Mouse (Mus musculus) C2C12 (cell line): ENCODE measurements around the gene Sec24d. TPM values are rescaled to one million over a fixed set of nuclear protein-coding genes. Genes with fewer than 3 reads are reported as not detected.

Experiments used
- H3K27me3 ChIP-seq: one replicate; pipeline ENCODE4 v1.6.1; 2011; ENCODE audit not compliant: control insufficient read depth, insufficient read depth, insufficient read length
- H3K36me3 ChIP-seq: one replicate; pipeline ENCODE4 v1.6.1; 2011; ENCODE audit not compliant: control insufficient read depth, insufficient read depth
- H3K4me3 ChIP-seq: one replicate; pipeline ENCODE4 v1.5.1; 2011; ENCODE audit warnings: mild to moderate bottlenecking, control low read depth; ENCODE audit not compliant: poor library complexity, insufficient read depth, severe bottlenecking
- H3K79me2 ChIP-seq: one replicate; pipeline ENCODE4 v1.6.1; 2011; ENCODE audit not compliant: control insufficient read depth, insufficient read depth
- H3K79me3 ChIP-seq: one replicate; pipeline ENCODE4 v1.6.1; 2011; ENCODE audit warnings: low read depth, control low read depth
- H3ac ChIP-seq: one replicate; pipeline ENCODE3; 2011; ENCODE audit warnings: low read depth; ENCODE audit not compliant: control insufficient read depth, insufficient read length
- CEBPB ChIP-seq: IDR thresholded peaks from one replicate; pipeline ENCODE4 v1.6.1; 2011; ENCODE audit warnings: low read depth, mild to moderate bottlenecking, control low read depth, moderate library complexity
- CTCF ChIP-seq: IDR thresholded peaks from one replicate; pipeline ENCODE4 v1.5.1; 2011; ENCODE audit not compliant: control insufficient read depth, insufficient read depth, insufficient read length
- FOSL1 ChIP-seq: IDR thresholded peaks from one replicate; pipeline ENCODE4 v1.8.0; 2011; ENCODE audit warnings: mild to moderate bottlenecking, low read length; ENCODE audit not compliant: poor library complexity, insufficient read depth, severe bottlenecking
- MAX ChIP-seq: IDR thresholded peaks from one replicate; pipeline ENCODE4 v1.6.1; 2011; ENCODE audit warnings: mild to moderate bottlenecking, control low read depth
- MYOD1 ChIP-seq: IDR thresholded peaks from one replicate; pipeline ENCODE4 v1.6.1; 2011; ENCODE audit warnings: low read depth; ENCODE audit not compliant: control insufficient read depth, insufficient read length
- MYOG ChIP-seq: IDR thresholded peaks from one replicate; pipeline ENCODE4 v1.6.1; 2011; ENCODE audit not compliant: control insufficient read depth, insufficient read length; ENCODE audit errors: extremely low read depth
- USF1 ChIP-seq: IDR thresholded peaks from one replicate; pipeline ENCODE4 v1.6.1; 2011; ENCODE audit warnings: low read depth, mild to moderate bottlenecking, control low read depth, moderate library complexity
- polyA plus RNA-seq: library from polyadenylated mRNA; unstranded; fragments of >200 nt; fragmentation: generic; extraction: Trizol; gene quantifications from one replicate; pipeline ENCODE4 v1.2.1, GENCODE M21; 2012; ENCODE audit warnings: missing spikeins

The Sec24d gene
- polyA plus RNA-seq, 1 experiment = 69.0 TPM

DNA sequence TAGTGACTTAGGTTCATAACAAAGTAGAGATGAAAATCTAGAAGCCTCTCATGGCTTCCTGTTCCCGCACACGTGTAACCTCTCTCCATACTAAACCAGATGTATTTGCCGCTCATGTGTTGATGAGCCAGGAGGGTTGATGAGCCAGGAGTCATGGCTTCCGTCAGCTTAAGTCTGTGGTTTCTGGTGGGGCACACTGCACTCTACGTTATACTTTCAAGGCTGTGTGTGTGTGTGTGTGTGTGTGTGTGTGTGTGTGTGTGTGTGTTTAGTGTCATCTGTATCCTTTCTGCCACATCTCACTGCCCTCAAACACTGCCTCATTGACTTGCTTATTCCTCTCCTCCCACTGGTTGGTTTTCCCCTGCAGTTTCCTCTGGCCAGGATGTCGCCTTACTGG is 48.8 kb downstream of the Sec24d start:
- Histone ChIP-seq H3K27me3 (no peaks in the 10 kb centered on the region), H3K79me3 (no peaks in the 10 kb centered on the region)

DNA sequence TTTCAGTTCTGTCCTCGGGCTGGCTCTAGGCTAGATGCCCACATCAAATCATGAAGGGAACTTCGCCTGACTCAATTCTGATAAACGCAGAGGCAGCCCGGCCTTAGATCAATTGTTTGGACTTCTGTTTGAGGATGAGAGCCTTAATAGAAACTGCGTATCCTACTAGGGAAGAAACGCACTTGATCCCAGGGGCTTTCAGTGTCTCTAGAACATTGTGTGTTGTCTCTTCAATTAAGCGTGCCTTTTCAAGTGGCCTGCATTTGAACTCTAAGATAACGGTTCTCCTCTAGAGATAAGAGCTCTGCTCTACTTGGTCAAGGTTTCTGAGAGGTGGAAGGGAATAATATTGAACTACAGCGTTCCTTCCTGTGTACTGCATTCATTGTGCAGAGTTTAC is 49.8 kb downstream of the Sec24d start:
- Histone ChIP-seq H3ac (no peak overlapping the region), H3K36me3 (peaks cover 31% of the 10 kb centered on the region), H3K4me3 (no peak overlapping the region), H3K27me3 (no peaks in the 10 kb centered on the region), H3K79me2 (no peaks in the 10 kb centered on the region), H3K79me3 (no peaks in the 10 kb centered on the region)
- TF ChIP-seq MYOD1 (no peak), MAX (no peak), CEBPB (no peak), FOSL1 (no peak), CTCF (no peak), USF1 (no peak), MYOG (no peak)

More for the DNA sequence above, 48.8 kb downstream of the Sec24d start:
- H3ac ChIP-seq = no peak overlapping the region
- peaks cover 37% of the 10 kb centered on the region for H3K36me3 ChIP-seq
- H3K4me3 ChIP-seq = no peak overlapping the region
- TF ChIP-seq USF1 = no peak
- no peak for TF ChIP-seq CEBPB
- no peak for TF ChIP-seq MYOG
- TF ChIP-seq FOSL1 = no peak
- no peak for TF ChIP-seq MYOD1
- no peak for TF ChIP-seq MAX
- no peak for TF ChIP-seq CTCF
- no peaks in the 10 kb centered on the region for H3K79me2 ChIP-seq

DNA sequence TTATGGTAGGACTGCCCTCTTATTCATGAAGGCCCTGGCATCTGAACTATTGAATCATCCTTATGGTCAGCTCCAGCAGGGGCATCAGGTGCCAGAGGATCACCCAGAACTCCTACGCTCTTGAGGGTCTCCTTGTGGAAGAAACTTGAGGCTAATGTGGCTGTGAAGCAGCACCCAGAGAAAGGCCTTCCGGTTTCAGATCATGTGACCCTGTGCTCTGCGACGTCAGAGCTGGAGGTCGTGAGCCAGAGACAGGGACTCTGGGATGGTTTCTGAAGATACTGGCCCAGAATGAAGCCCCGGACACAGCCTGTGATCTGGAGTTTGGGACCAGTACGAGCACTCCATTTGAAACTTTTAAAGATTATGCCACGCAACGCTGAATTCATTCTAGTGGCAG is 53.1 kb downstream of the Sec24d start:
- Histone ChIP-seq H3K79me3 (no peaks in the 10 kb centered on the region), H3ac (no peak overlapping the region), H3K4me3 (no peak overlapping the region), H3K36me3 (peaks cover 46% of the 10 kb centered on the region), H3K79me2 (peaks cover 7% of the 10 kb centered on the region), H3K27me3 (no peaks in the 10 kb centered on the region)
- TF ChIP-seq CTCF (no peak), CEBPB (no peak), MYOG (no peak), USF1 (no peak), MYOD1 (no peak), FOSL1 (no peak), MAX (no peak)

DNA sequence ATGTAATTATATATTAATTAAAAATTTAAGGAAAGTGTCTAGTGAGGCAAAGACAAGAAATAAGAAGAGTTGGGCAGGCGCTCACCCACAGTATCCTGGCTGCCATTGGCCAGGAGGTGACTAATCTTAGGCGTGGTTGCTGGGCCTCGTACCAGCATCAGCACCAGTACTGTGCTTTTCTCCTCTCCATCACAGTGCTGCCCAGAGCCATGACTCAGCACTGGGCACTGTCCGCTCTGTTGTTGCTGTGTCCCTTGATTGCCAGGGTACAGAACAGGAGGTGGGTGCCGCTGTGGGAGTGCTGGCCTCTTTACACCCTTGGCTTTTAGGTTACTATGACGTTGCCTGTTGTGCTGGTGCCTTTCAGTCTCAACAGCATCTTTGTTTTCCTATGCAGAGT is 54.4 kb downstream of the Sec24d start:
- TF ChIP-seq CEBPB = no peak
- no peak for TF ChIP-seq CTCF
- no peak for TF ChIP-seq MYOD1
- no peak for TF ChIP-seq MYOG
- no peak for TF ChIP-seq FOSL1
- TF ChIP-seq MAX = no peak
- TF ChIP-seq USF1 = no peak

DNA sequence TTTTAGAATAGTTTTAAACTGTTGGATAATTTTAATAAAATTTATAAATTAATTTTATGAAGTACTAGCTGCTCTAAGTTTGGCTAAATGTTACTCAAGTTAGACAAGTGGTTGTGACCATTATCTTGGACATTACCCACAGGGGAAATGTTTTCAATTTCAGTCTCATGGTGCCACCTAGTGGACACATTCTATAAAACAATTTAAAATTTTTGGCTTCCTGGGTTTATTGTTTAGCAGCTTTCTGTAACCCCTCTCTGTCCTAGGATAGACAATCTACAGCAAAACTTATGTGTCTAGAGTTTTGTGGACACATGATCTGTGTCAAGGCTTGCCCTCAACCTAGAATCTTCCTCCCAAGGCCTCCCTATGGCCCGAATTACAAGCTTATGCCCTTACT is 54.9 kb downstream of the Sec24d start:
- Histone ChIP-seq H3K36me3 (peaks cover 43% of the 10 kb centered on the region), H3K4me3 (no peak overlapping the region), H3K79me3 (no peaks in the 10 kb centered on the region)

More for the DNA sequence above, 54.4 kb downstream of the Sec24d start:
- H3K4me3 ChIP-seq = no peak overlapping the region
- H3K79me3 ChIP-seq = no peaks in the 10 kb centered on the region
- peaks cover 7% of the 10 kb centered on the region for H3K79me2 ChIP-seq
- peak overlapping the region; percentile 12 for H3ac ChIP-seq
- no peaks in the 10 kb centered on the region for H3K27me3 ChIP-seq
- H3K36me3 ChIP-seq = peaks cover 40% of the 10 kb centered on the region

DNA sequence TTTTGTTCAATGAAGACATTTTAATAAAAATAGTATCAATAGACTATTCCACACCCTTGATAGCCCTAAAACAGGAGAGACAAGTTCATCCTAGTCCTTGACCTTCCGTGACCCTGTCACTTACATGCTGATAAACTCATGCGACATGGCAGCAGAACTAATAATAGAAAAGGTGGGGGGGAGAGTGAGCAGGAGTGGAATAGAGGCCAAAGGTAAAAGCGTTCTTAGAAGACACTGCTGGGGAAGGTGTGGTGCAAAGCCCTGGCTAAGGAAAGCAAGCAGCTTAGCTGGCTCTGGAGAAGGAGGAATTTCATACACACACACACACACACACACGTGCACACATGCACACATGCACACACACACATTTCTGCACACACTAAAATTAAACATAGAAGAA is 57.1 kb downstream of the Sec24d start:
- H3K36me3 ChIP-seq = peaks cover 35% of the 10 kb centered on the region
- H3K79me3 ChIP-seq = no peaks in the 10 kb centered on the region
- no peaks in the 10 kb centered on the region for H3K27me3 ChIP-seq
- TF ChIP-seq CTCF = no peak
- TF ChIP-seq MYOD1 = no peak
- TF ChIP-seq USF1 = no peak
- no peak for TF ChIP-seq MYOG
- no peak for TF ChIP-seq FOSL1
- no peak for TF ChIP-seq MAX
- TF ChIP-seq CEBPB = no peak
- H3K79me2 ChIP-seq = peaks cover 7% of the 10 kb centered on the region
- no peak overlapping the region for H3K4me3 ChIP-seq
- H3ac ChIP-seq = no peak overlapping the region

More for the DNA sequence above, 54.9 kb downstream of the Sec24d start:
- TF ChIP-seq MYOG (no peak), CTCF (no peak), CEBPB (no peak), MYOD1 (no peak), FOSL1 (no peak), USF1 (no peak), MAX (no peak)
- Histone ChIP-seq H3K27me3 (no peaks in the 10 kb centered on the region), H3ac (no peak overlapping the region), H3K79me2 (peaks cover 7% of the 10 kb centered on the region)
